Mouse (Mus musculus) intestine, embryonic 14.5 days (tissue): ENCODE measurements around the gene Fam206a. TPM values are rescaled to one million over a fixed set of nuclear protein-coding genes. Genes with fewer than 3 reads are reported as not detected.

Experiments
- ATAC-seq: fragments of 200-750 bp; cut with Nextera tagmentation; replicated peaks from 2 replicates; pipeline ENCODE4 v1.8.0; 2017; ENCODE audit warnings: low read depth, moderate number of reproducible peaks, moderate TSS enrichment, moderate library complexity; ENCODE audit not compliant: low FRiP score, low TSS enrichment
- DNase-seq: peaks from one replicate; pipeline ENCODE4 v3.0.0-alpha.2; 2018; ENCODE audit warnings: low spot score
- H3K27ac ChIP-seq: fragments of 300-500 bp; sonication (generic); 2 replicates; pipeline ENCODE4 v1.5.1; 2014; ENCODE audit warnings: low read depth, mild to moderate bottlenecking, control low read depth
- H3K27me3 ChIP-seq: fragments of 300-500 bp; sonication (generic); replicated peaks from 2 replicates; pipeline ENCODE4 v1.6.1; 2014; ENCODE audit warnings: low read length, control low read depth; ENCODE audit not compliant: control insufficient read depth, insufficient read depth
- H3K36me3 ChIP-seq: fragments of 300-500 bp; sonication (generic); 2 replicates; pipeline ENCODE4 v1.6.1; 2014; ENCODE audit warnings: low read length, control low read depth; ENCODE audit not compliant: control insufficient read depth, insufficient read depth
- H3K4me1 ChIP-seq: fragments of 300-500 bp; sonication (generic); replicated peaks from 2 replicates; pipeline ENCODE4 v1.6.1; 2014; ENCODE audit warnings: low read length, control low read depth, mixed read lengths; ENCODE audit not compliant: control insufficient read depth, insufficient read depth
- H3K4me2 ChIP-seq: fragments of 300-500 bp; sonication (generic); 2 replicates; pipeline ENCODE4 v1.6.1; 2014; ENCODE audit warnings: low read length
- H3K4me3 ChIP-seq: fragments of 300-500 bp; sonication (generic); 2 replicates; pipeline ENCODE4 v1.5.1; 2014; ENCODE audit warnings: low read depth, low read length, control low read depth, mixed read lengths
- H3K9ac ChIP-seq: fragments of 300-500 bp; sonication (generic); 2 replicates; pipeline ENCODE4 v1.6.1; 2014; ENCODE audit warnings: mild to moderate bottlenecking, low read length
- H3K9me3 ChIP-seq: fragments of 300-500 bp; sonication (generic); 2 replicates; pipeline ENCODE4 v1.6.1; 2016; ENCODE audit warnings: low read length, control low read depth; ENCODE audit not compliant: control insufficient read depth
- WGBS: fragments of 180-500 bp; shearing (Covaris S2); extraction: QIAGEN DNeasy Blood & Tissue Kit; methylation state at CpG from one replicate; pipeline ENCODE4 v1.1.7; 2014; 5-methylcytosine and 5-hydroxymethylcytosine counted together
- polyA plus RNA-seq: library from polyadenylated mRNA; unstranded; fragments of >200 nt; fragmentation: Nextera tagmentation; extraction: Ambion mirVana; gene quantifications from 2 replicates; pipeline ENCODE4 v1.2.1, GENCODE M21; 2014

The Fam206a gene
- polyA plus RNA-seq, 1 experiment from 2014 or later: 19.5 TPM

DNA sequence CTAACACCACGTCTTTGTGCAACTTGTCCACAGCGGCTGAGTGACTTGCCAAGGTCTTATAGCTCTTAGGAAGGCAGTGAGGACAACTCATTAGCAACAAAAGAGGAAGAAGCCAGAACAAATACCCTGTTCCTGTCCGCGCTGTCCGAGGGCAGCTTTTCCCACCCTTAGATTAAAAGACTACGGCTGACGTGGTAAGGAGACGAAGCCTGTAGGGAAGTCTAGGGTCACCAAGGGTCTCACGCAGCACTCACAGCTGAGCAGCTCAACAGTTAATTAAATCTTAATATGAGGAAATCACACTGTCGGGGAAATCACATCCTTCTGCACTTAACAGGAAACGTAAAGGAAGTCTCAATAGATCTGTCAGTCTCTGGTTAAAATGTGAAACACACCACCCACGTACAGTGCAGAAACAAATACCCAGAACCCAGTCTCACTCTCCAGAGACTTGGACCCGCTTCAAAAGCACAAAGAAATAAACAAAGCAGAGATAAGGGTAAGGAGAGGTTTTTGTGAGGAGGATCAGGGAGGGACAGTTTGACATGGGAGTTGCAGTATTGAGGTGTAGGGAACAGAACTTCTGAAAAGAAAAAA, 29.0 kb downstream of the Fam206a start:
- WGBS: 59% methylated on average over 13 of the region's 13 CpGs
- no peak overlapping the region for H3K9ac ChIP-seq

GRCm38 (mm10) chr4:56831998-56832397, 29.9 kb downstream of the Fam206a start:
- DNase-seq (no peak), ATAC-seq (no peak)
- no peak overlapping the region for H3K4me3 ChIP-seq
- H3K27ac ChIP-seq: no peak overlapping the region
- WGBS: 85% methylated on average over 7 of the region's 7 CpGs
- H3K9ac ChIP-seq: no peak overlapping the region
- H3K36me3 ChIP-seq: peaks cover 12% of the 10 kb centered on the region; the same call in 1 of the 2 replicates
- H3K27me3 ChIP-seq: no peaks in the 10 kb centered on the region
- H3K4me1 ChIP-seq: no peaks in the 10 kb centered on the region
- H3K9me3 ChIP-seq: no peaks in the 10 kb centered on the region
- no peak overlapping the region for H3K4me2 ChIP-seq

More for the DNA sequence above, 29.0 kb downstream of the Fam206a start:
- Histone ChIP-seq H3K27me3 (no peaks in the 10 kb centered on the region), H3K9me3 (no peaks in the 10 kb centered on the region), H3K4me2 (no peak overlapping the region), H3K4me1 (no peaks in the 10 kb centered on the region), H3K36me3 (peaks cover 12% of the 10 kb centered on the region; the same call in 1 of the 2 replicates), H3K27ac (no peak overlapping the region), H3K4me3 (no peak overlapping the region)
- ATAC-seq (no peak), DNase-seq (no peak)

DNA sequence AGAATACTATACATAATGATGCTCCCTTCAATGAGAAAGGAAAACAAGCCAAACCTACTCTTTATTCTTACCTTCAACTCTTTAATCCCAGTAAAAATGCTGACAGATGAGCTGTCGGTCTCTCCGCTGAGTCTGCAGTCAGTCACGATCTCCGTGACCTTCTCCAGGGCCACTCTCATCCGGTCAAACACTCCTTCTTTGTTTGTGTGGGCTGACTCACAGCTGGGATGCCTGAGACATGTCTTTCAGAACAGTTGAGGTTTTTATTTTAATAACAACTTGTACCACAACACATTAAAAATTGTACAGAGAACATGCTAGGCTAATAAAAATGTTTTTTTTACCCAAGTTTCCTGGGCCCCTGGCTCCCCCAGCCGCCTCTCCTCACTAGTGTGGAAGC, 35.5 kb downstream of the Fam206a start:
- Histone ChIP-seq H3K27me3 (no peaks in the 10 kb centered on the region), H3K36me3 (peaks cover 13% of the 10 kb centered on the region; the same call in 1 of the 2 replicates), H3K9me3 (no peaks in the 10 kb centered on the region), H3K4me2 (no peak overlapping the region), H3K9ac (no peak overlapping the region), H3K4me1 (no peaks in the 10 kb centered on the region), H3K27ac (no peak overlapping the region), H3K4me3 (no peak overlapping the region)
- DNase-seq (no peak), ATAC-seq (no peak)
- 61% methylated on average over 6 of the region's 6 CpGs for WGBS

- Histone ChIP-seq H3K9me3 (peaks cover 4% of the 10 kb centered on the region; the same call in 1 of the 2 replicates), H3K4me3 (no peak overlapping the region), H3K9ac (no peak overlapping the region), H3K27ac (no peak overlapping the region), H3K4me1 (no peaks in the 10 kb centered on the region), H3K36me3 (peaks cover 13% of the 10 kb centered on the region), H3K27me3 (no peaks in the 10 kb centered on the region), H3K4me2 (no peak overlapping the region)
- ATAC-seq (no peak), DNase-seq (no peak)
- WGBS: 66% methylated on average over 3 of the region's 3 CpGs
Measured at GRCm38 (mm10) chr4:56840297-56840696, 38.2 kb downstream of the Fam206a start.

- no peak overlapping the region for H3K4me3 ChIP-seq
- H3K27ac ChIP-seq: no peak overlapping the region
- H3K4me2 ChIP-seq: no peak overlapping the region
- no peak overlapping the region for H3K9ac ChIP-seq
- H3K9me3 ChIP-seq: peaks cover 4% of the 10 kb centered on the region; the same call in 1 of the 2 replicates
- DNase-seq (no peak), ATAC-seq (no peak)
- no peaks in the 10 kb centered on the region for H3K4me1 ChIP-seq
- H3K36me3 ChIP-seq: peaks cover 11% of the 10 kb centered on the region
- WGBS: 78% methylated on average over 7 of the region's 7 CpGs
- no peaks in the 10 kb centered on the region for H3K27me3 ChIP-seq
Measured at GRCm38 (mm10) chr4:56842501-56842900, 40.4 kb downstream of the Fam206a start.

DNA sequence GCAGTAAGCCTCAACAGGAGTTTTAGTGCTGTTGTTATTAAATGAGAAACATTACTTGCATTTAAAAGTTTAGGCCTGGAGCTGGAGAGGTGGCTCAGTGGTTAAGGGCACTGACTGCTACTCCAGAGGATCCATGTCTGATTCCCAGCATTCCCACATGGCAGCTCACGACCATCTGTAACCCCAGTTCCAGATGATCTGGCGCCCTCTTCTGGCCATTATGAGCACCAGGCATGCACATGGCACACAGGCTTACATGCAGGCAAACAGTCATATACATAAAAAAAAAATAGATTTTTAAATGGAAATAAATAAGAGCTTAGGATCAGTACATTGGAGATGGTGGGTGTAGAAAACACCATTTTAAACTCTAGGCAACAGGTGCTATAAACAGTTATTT, 41.8 kb downstream of the Fam206a start:
- no peak overlapping the region for H3K9ac ChIP-seq
- DNase-seq (no peak), ATAC-seq (no peak)
- H3K36me3 ChIP-seq: peaks cover 9% of the 10 kb centered on the region; the same call in 1 of the 2 replicates
- H3K27me3 ChIP-seq: no peaks in the 10 kb centered on the region
- no peaks in the 10 kb centered on the region for H3K4me1 ChIP-seq
- no peak overlapping the region for H3K4me3 ChIP-seq
- 88% methylated on average over 2 of the region's 2 CpGs for WGBS
- H3K27ac ChIP-seq: no peak overlapping the region
- peaks cover 4% of the 10 kb centered on the region; the same call in 1 of the 2 replicates for H3K9me3 ChIP-seq
- H3K4me2 ChIP-seq: no peak overlapping the region

DNA sequence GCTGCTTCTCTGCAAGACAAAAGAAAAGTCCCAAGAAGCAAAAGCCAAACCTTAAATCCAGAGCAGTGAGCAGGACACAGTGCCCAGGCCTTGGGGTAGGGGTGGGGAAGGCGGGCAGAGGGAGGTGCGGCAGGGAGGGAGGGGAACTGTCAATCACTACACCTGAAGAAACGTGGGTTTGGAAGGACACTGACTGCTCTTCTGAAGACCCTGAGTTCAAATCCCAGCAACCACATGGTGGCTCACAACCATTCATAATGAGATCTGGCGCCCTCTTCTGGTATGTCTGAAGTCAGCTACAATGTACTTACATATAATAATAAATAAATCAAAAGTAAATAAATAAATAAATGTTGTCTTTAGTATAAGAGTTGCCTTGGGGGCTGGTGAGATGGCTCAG, 42.8 kb downstream of the Fam206a start:
- no peaks in the 10 kb centered on the region for H3K27me3 ChIP-seq
- ATAC-seq (no peak), DNase-seq (no peak)
- peaks cover 4% of the 10 kb centered on the region; the same call in 1 of the 2 replicates for H3K9me3 ChIP-seq
- 93% methylated on average over 4 of the region's 4 CpGs for WGBS
- no peak overlapping the region for H3K4me2 ChIP-seq
- no peak overlapping the region for H3K27ac ChIP-seq
- H3K36me3 ChIP-seq: peaks cover 9% of the 10 kb centered on the region; the same call in 1 of the 2 replicates
- H3K9ac ChIP-seq: no peak overlapping the region
- no peaks in the 10 kb centered on the region for H3K4me1 ChIP-seq
- H3K4me3 ChIP-seq: no peak overlapping the region

DNA sequence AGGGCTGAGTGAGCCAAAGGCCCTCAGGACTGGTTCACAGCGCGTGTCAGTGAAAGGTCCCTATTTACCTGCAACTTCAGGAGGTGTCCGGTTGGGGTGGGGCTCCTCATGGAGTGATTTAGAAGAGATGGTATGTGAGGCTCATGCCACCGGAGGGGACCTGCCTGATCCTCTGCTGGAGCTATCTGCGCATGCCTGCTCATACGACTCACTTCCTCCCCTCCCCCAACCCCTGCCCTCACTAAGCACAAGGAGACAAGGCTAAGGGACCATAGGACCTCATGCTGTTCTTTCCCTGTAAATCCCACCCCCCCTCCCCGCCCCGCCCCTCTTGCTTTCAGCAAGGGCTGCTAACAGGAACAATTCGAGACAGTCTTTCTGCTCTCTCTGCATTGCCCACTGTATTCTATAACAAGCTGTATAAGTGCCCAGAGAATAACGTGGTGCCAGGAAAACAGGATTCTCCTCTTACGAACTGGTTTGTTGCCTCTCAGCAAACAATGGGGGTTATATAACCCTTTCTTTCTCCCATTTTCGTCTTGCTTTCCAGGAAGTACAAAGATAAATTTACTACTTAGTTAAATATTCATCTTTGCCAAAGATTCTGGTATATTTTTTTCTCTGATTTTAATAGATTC, 43.9 kb downstream of the Fam206a start:
- 62% methylated on average over 12 of the region's 12 CpGs for WGBS
- ATAC-seq: peak; percentile 47; the same call in 1 of the 2 replicates
- peaks cover 9% of the 10 kb centered on the region; the same call in 1 of the 2 replicates for H3K36me3 ChIP-seq
- H3K9me3 ChIP-seq: peaks cover 4% of the 10 kb centered on the region; the same call in 1 of the 2 replicates
- H3K27me3 ChIP-seq: no peaks in the 10 kb centered on the region
- H3K27ac ChIP-seq: no peak overlapping the region
- H3K4me3 ChIP-seq: no peak overlapping the region
- no peak for DNase-seq
- 0 out of 2 replicates have a peak, but pooled peaks cover 5% of the 10 kb centered on the region for H3K4me1 ChIP-seq
- no peak overlapping the region for H3K4me2 ChIP-seq
- no peak overlapping the region for H3K9ac ChIP-seq
